Mouse (Mus musculus) kidney, embryonic 16.5 days (tissue): ENCODE data around the gene Rpl22. TPM values are rescaled to one million over a fixed set of nuclear protein-coding genes. Genes with fewer than 3 reads are reported as not detected.

Experiments used
- ATAC-seq: fragments of 200-750 bp; cut with Nextera tagmentation; 2 replicates; pipeline ENCODE4 v1.8.0; 2017; ENCODE audit warnings: moderate TSS enrichment; ENCODE audit not compliant: low FRiP score, low TSS enrichment
- H3K27ac ChIP-seq: fragments of 300-500 bp; sonication (generic); 2 replicates; pipeline ENCODE4 v1.5.1; 2014; ENCODE audit warnings: low read length
- H3K27me3 ChIP-seq: fragments of 300-500 bp; sonication (generic); 2 replicates; pipeline ENCODE4 v1.6.1; 2014; ENCODE audit warnings: low read length, control low read depth, mixed read lengths; ENCODE audit not compliant: insufficient read depth
- H3K36me3 ChIP-seq: fragments of 300-500 bp; sonication (generic); 2 replicates; pipeline ENCODE4 v1.6.1; 2014; ENCODE audit warnings: low read length, control low read depth, mixed read lengths; ENCODE audit not compliant: insufficient read depth
- H3K4me1 ChIP-seq: fragments of 300-500 bp; sonication (generic); 2 replicates; pipeline ENCODE4 v1.6.1; 2014; ENCODE audit warnings: low read length, control low read depth, mixed read lengths; ENCODE audit not compliant: insufficient read depth
- H3K4me2 ChIP-seq: fragments of 300-500 bp; sonication (generic); replicated peaks from 2 replicates; pipeline ENCODE4 v1.6.1; 2014; ENCODE audit warnings: low read depth, low read length
- H3K4me3 ChIP-seq: fragments of 300-500 bp; sonication (generic); 2 replicates; pipeline ENCODE4 v1.5.1; 2014; ENCODE audit warnings: mild to moderate bottlenecking, low read length
- H3K9ac ChIP-seq: fragments of 300-500 bp; sonication (generic); replicated peaks from 2 replicates; pipeline ENCODE4 v1.6.1; 2014; ENCODE audit warnings: low read length
- H3K9me3 ChIP-seq: fragments of 300-500 bp; sonication (generic); 2 replicates; pipeline ENCODE4 v1.6.1; 2016; ENCODE audit warnings: low read length, control low read depth
- WGBS: fragments of 180-500 bp; shearing (Covaris S2); extraction: QIAGEN DNeasy Blood & Tissue Kit; methylation state at CpG from one replicate; pipeline ENCODE4 v1.1.7; 2014; 5-methylcytosine and 5-hydroxymethylcytosine counted together
- polyA plus RNA-seq: library from polyadenylated mRNA; unstranded; fragments of >200 nt; fragmentation: Nextera tagmentation; extraction: Ambion mirVana; gene quantifications from 2 replicates; pipeline ENCODE4 v1.2.1, GENCODE M21; 2015

Rpl22 gene
- polyA plus RNA-seq, 1 experiment from 2014 or later = 295 TPM

- H3K4me3 ChIP-seq = peak overlapping the region; percentile 1; the same call in 1 of the 2 replicates
- no peak overlapping the region for H3K27ac ChIP-seq
- no peaks in the 10 kb centered on the region for H3K9me3 ChIP-seq
- H3K27me3 ChIP-seq = peaks cover 91% of the 10 kb centered on the region
- no peak overlapping the region for H3K9ac ChIP-seq
- no peak for ATAC-seq
- H3K4me2 ChIP-seq = peak overlapping the region; percentile 16; the same call in 1 of the 2 replicates
- peaks cover 28% of the 10 kb centered on the region for H3K4me1 ChIP-seq
- H3K36me3 ChIP-seq = 0 out of 2 replicates have a peak, but pooled peaks cover under 1% of the 10 kb centered on the region
- 2% methylated on average over 32 of the region's 32 CpGs for WGBS
Observed at GRCm38 (mm10) chr4:152286183-152286582, 39.4 kb upstream of the Rpl22 start.

- ATAC-seq = 0 out of 2 replicates have a peak, but pooled peaks have one; percentile 13
- Histone ChIP-seq H3K4me3 (no peak overlapping the region), H3K4me1 (peaks cover 28% of the 10 kb centered on the region), H3K27ac (no peak overlapping the region), H3K4me2 (no peak overlapping the region), H3K27me3 (peaks cover 91% of the 10 kb centered on the region), H3K36me3 (no peaks in the 10 kb centered on the region), H3K9ac (no peak overlapping the region), H3K9me3 (no peaks in the 10 kb centered on the region)
- WGBS = 4% methylated on average over 26 of the region's 26 CpGs
Observed at GRCm38 (mm10) chr4:152286887-152287286, 38.7 kb upstream of the Rpl22 start.

GRCm38 (mm10) chr4:152287317-152288120, 38.0 kb upstream of the Rpl22 start:
- Histone ChIP-seq H3K9me3 (no peaks in the 10 kb centered on the region), H3K36me3 (no peaks in the 10 kb centered on the region), H3K4me2 (no peak overlapping the region), H3K4me1 (peaks cover 28% of the 10 kb centered on the region), H3K9ac (no peak overlapping the region), H3K27me3 (peaks cover 90% of the 10 kb centered on the region), H3K4me3 (no peak overlapping the region), H3K27ac (no peak overlapping the region)
- 9% methylated on average over 19 of the region's 19 CpGs for WGBS
- no peak for ATAC-seq

DNA sequence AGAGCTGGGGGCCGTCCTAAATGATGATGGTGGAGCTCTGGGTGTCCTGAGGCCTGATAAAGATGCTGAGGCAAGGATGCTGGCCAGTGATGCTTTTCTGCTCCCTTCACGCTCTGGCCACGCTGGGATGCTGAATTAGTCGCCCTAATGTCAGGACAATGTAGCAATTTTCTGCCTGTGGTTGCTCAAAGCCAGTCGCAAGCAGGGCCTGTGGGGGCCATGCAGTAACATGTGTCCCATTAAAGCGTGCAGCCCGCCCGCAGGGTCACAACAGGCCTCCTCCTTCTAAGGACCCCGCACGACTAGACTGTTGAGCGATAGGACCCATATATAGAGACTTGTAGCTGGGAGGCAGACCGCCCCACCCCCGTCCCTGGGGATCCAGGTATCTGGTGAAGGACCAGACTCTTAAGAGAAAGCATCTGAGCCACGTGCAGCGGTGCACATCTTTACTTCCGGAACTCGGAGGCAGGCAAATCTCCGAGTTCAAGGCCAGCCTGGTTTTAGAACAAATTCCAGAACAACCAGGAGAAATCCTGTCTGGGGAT, 37.1 kb upstream of the Rpl22 start:
- no peak overlapping the region for H3K4me3 ChIP-seq
- 38% methylated on average over 18 of the region's 18 CpGs for WGBS
- no peak for ATAC-seq

GRCm38 (mm10) chr4:152290385-152290784, 35.2 kb upstream of the Rpl22 start:
- H3K27me3 ChIP-seq = peaks cover 75% of the 10 kb centered on the region
- no peak for ATAC-seq
- no peaks in the 10 kb centered on the region for H3K36me3 ChIP-seq
- H3K4me2 ChIP-seq = peak overlapping the region; percentile 42
- H3K9me3 ChIP-seq = no peaks in the 10 kb centered on the region
- no peak overlapping the region for H3K27ac ChIP-seq
- H3K4me1 ChIP-seq = peaks cover 21% of the 10 kb centered on the region; the same call in 1 of the 2 replicates
- H3K4me3 ChIP-seq = peak overlapping the region; percentile 28
- WGBS = under 1% methylated on average over 39 of the region's 39 CpGs
- H3K9ac ChIP-seq = 0 out of 2 replicates have a peak overlapping the region, but pooled peaks have one; percentile 38

More for the DNA sequence above, 37.1 kb upstream of the Rpl22 start:
- no peak overlapping the region for H3K9ac ChIP-seq
- no peaks in the 10 kb centered on the region for H3K36me3 ChIP-seq
- H3K4me1 ChIP-seq = peaks cover 19% of the 10 kb centered on the region; the same call in 1 of the 2 replicates
- H3K9me3 ChIP-seq = no peaks in the 10 kb centered on the region
- H3K4me2 ChIP-seq = no peak overlapping the region
- peaks cover 91% of the 10 kb centered on the region for H3K27me3 ChIP-seq
- no peak overlapping the region for H3K27ac ChIP-seq

GRCm38 (mm10) chr4:152290991-152291390, 34.6 kb upstream of the Rpl22 start:
- H3K9me3 ChIP-seq = no peaks in the 10 kb centered on the region
- no peak overlapping the region for H3K4me2 ChIP-seq
- H3K27me3 ChIP-seq = peaks cover 70% of the 10 kb centered on the region
- no peaks in the 10 kb centered on the region for H3K36me3 ChIP-seq
- no peak for ATAC-seq
- WGBS = 21% methylated on average over 11 of the region's 11 CpGs
- no peak overlapping the region for H3K27ac ChIP-seq
- no peak overlapping the region for H3K9ac ChIP-seq
- H3K4me1 ChIP-seq = peaks cover 26% of the 10 kb centered on the region; the same call in 1 of the 2 replicates
- H3K4me3 ChIP-seq = peak overlapping the region; percentile 28; the same call in 1 of the 2 replicates

- peaks cover 20% of the 10 kb centered on the region; the same call in 1 of the 2 replicates for H3K4me1 ChIP-seq
- ATAC-seq = no peak
- H3K4me2 ChIP-seq = peak within 1 kb of the TSS; percentile 42
- no peak within 1 kb of the TSS for H3K27ac ChIP-seq
- no peaks in the 10 kb centered on the region for H3K36me3 ChIP-seq
- no peak within 1 kb of the TSS for H3K9ac ChIP-seq
- peaks cover 65% of the 10 kb centered on the region for H3K27me3 ChIP-seq
- 36% methylated on average over 6 of the region's 6 CpGs for WGBS
- H3K9me3 ChIP-seq = no peaks in the 10 kb centered on the region
- peak within 1 kb of the TSS; percentile 28 for H3K4me3 ChIP-seq
Observed at GRCm38 (mm10) chr4:152291562-152291961, 34.0 kb upstream of the Rpl22 start, which contains the start of gene Hes3. Gene Hes3 (minus strand): TSS chr4:152291662.

GRCm38 (mm10) chr4:152292102-152292765, 33.3 kb upstream of the Rpl22 start:
- Histone ChIP-seq H3K4me3 (no peak overlapping the region), H3K9me3 (no peaks in the 10 kb centered on the region), H3K27ac (no peak overlapping the region), H3K27me3 (peaks cover 58% of the 10 kb centered on the region), H3K4me1 (peaks cover 18% of the 10 kb centered on the region; the same call in 1 of the 2 replicates), H3K36me3 (no peaks in the 10 kb centered on the region), H3K4me2 (no peak overlapping the region), H3K9ac (no peak overlapping the region)
- 11% methylated on average over 12 of the region's 12 CpGs for WGBS
- no peak for ATAC-seq

GRCm38 (mm10) chr4:152294188-152294929, 31.2 kb upstream of the Rpl22 start:
- no peak overlapping the region for H3K4me3 ChIP-seq
- no peaks in the 10 kb centered on the region for H3K36me3 ChIP-seq
- no peak for ATAC-seq
- H3K9ac ChIP-seq = no peak overlapping the region
- H3K27ac ChIP-seq = peak overlapping the region; percentile 25; the same call in 1 of the 2 replicates
- no peaks in the 10 kb centered on the region for H3K9me3 ChIP-seq
- peaks cover 43% of the 10 kb centered on the region for H3K27me3 ChIP-seq
- H3K4me1 ChIP-seq = peaks cover 31% of the 10 kb centered on the region
- H3K4me2 ChIP-seq = no peak overlapping the region
- WGBS = 41% methylated on average over 10 of the region's 10 CpGs
